Mouse (Mus musculus): ENCODE results near the gene Spred2. TPM values are rescaled to one million over a fixed set of nuclear protein-coding genes. Genes with fewer than 3 reads are reported as not detected.

Spred2 gene
- polyA plus RNA-seq, 1 experiment, result 25.4 TPM

- Histone ChIP-seq H3K4me3 (replicated peaks) (peak overlapping the region; percentile 96), H3K4me1 (peaks cover 61% of the 10 kb centered on the region), H3K27me3 (replicated peaks) (no peaks in the 10 kb centered on the region), H3K9me3 (no peaks in the 10 kb centered on the region), H3K36me3 (replicated peaks; ENCODE audit: low read length) (no peaks in the 10 kb centered on the region)
- TF ChIP-seq GATA1 (IDR thresholded peaks at IDR 0.05; ENCODE audit: borderline replicate concordance, low read length), result no peak
- TF ChIP-seq FLI1 (IDR thresholded peaks at IDR 0.05; ENCODE audit: low read length), result no peak
Measured at GRCm38 (mm10) chr11:19924757-19925148, 578 bp downstream of the Spred2 start.

GRCm38 (mm10) chr11:19925149-19925975, 1.2 kb downstream of the Spred2 start:
- H3K4me3 ChIP-seq (replicated peaks), result peak overlapping the region; percentile 96
- peaks cover 2% of the 10 kb centered on the region for H3K36me3 ChIP-seq (replicated peaks; ENCODE audit: low read length)
- no peaks in the 10 kb centered on the region for H3K9me3 ChIP-seq
- peaks cover 64% of the 10 kb centered on the region for H3K4me1 ChIP-seq
- H3K27me3 ChIP-seq (replicated peaks), result no peaks in the 10 kb centered on the region
- TF ChIP-seq GATA1 (IDR thresholded peaks at IDR 0.05; ENCODE audit: borderline replicate concordance, low read length) (no peak), FLI1 (IDR thresholded peaks at IDR 0.05; ENCODE audit: low read length) (no peak)

- no peaks in the 10 kb centered on the region for H3K9me3 ChIP-seq
- peaks cover 2% of the 10 kb centered on the region for H3K36me3 ChIP-seq (replicated peaks; ENCODE audit: low read length)
- peaks cover 69% of the 10 kb centered on the region for H3K4me1 ChIP-seq
- TF ChIP-seq FLI1 (IDR thresholded peaks at IDR 0.05; ENCODE audit: low read length) (no peak), GATA1 (IDR thresholded peaks at IDR 0.05; ENCODE audit: borderline replicate concordance, low read length) (no peak)
- peak overlapping the region; percentile 96 for H3K4me3 ChIP-seq (replicated peaks)
- H3K27me3 ChIP-seq (replicated peaks), result no peaks in the 10 kb centered on the region
Measured at GRCm38 (mm10) chr11:19925976-19926842, 2.0 kb downstream of the Spred2 start.

GRCm38 (mm10) chr11:19926843-19927120, 2.6 kb downstream of the Spred2 start:
- H3K27me3 ChIP-seq (replicated peaks), result no peaks in the 10 kb centered on the region
- TF ChIP-seq FLI1 (IDR thresholded peaks at IDR 0.05; ENCODE audit: low read length) (no peak), GATA1 (IDR thresholded peaks at IDR 0.05; ENCODE audit: borderline replicate concordance, low read length) (no peak)
- peaks cover 71% of the 10 kb centered on the region for H3K4me1 ChIP-seq
- H3K36me3 ChIP-seq (replicated peaks; ENCODE audit: low read length), result peaks cover 6% of the 10 kb centered on the region
- H3K9me3 ChIP-seq, result no peaks in the 10 kb centered on the region
- peak overlapping the region; percentile 96 for H3K4me3 ChIP-seq (replicated peaks)

- TF ChIP-seq FLI1 (IDR thresholded peaks at IDR 0.05; ENCODE audit: low read length) (no peak), GATA1 (IDR thresholded peaks at IDR 0.05; ENCODE audit: borderline replicate concordance, low read length) (no peak)
- Histone ChIP-seq H3K36me3 (replicated peaks; ENCODE audit: low read length) (peaks cover 18% of the 10 kb centered on the region), H3K4me3 (replicated peaks) (no peak overlapping the region), H3K4me1 (peaks cover 71% of the 10 kb centered on the region), H3K9me3 (no peaks in the 10 kb centered on the region), H3K27me3 (replicated peaks) (no peaks in the 10 kb centered on the region)
Measured at GRCm38 (mm10) chr11:19928633-19929032, 4.5 kb downstream of the Spred2 start.

- Histone ChIP-seq H3K4me3 (replicated peaks) (peak overlapping the region; percentile 51), H3K9me3 (no peaks in the 10 kb centered on the region), H3K36me3 (replicated peaks; ENCODE audit: low read length) (peaks cover 24% of the 10 kb centered on the region), H3K27me3 (replicated peaks) (no peaks in the 10 kb centered on the region), H3K4me1 (peaks cover 72% of the 10 kb centered on the region)
- TF ChIP-seq FLI1 (IDR thresholded peaks at IDR 0.05; ENCODE audit: low read length) (no peak), GATA1 (IDR thresholded peaks at IDR 0.05; ENCODE audit: borderline replicate concordance, low read length) (no peak)
Measured at GRCm38 (mm10) chr11:19929087-19929865, 5.1 kb downstream of the Spred2 start.

GRCm38 (mm10) chr11:19931569-19932230, 7.5 kb downstream of the Spred2 start:
- Histone ChIP-seq H3K4me3 (replicated peaks) (no peak overlapping the region), H3K4me1 (peaks cover 86% of the 10 kb centered on the region), H3K36me3 (replicated peaks; ENCODE audit: low read length) (peaks cover 28% of the 10 kb centered on the region), H3K9me3 (no peaks in the 10 kb centered on the region), H3K27me3 (replicated peaks) (no peaks in the 10 kb centered on the region)
- TF ChIP-seq FLI1 (IDR thresholded peaks at IDR 0.05; ENCODE audit: low read length) (no peak), GATA1 (IDR thresholded peaks at IDR 0.05; ENCODE audit: borderline replicate concordance, low read length) (no peak)

- TF ChIP-seq GATA1 (IDR thresholded peaks at IDR 0.05; ENCODE audit: borderline replicate concordance, low read length), result no peak
- TF ChIP-seq FLI1 (IDR thresholded peaks at IDR 0.05; ENCODE audit: low read length), result no peak
- Histone ChIP-seq H3K9me3 (no peaks in the 10 kb centered on the region), H3K4me1 (peaks cover 86% of the 10 kb centered on the region), H3K27me3 (replicated peaks) (no peaks in the 10 kb centered on the region), H3K36me3 (replicated peaks; ENCODE audit: low read length) (peaks cover 28% of the 10 kb centered on the region), H3K4me3 (replicated peaks) (no peak overlapping the region)
Measured at GRCm38 (mm10) chr11:19932983-19933511, 8.9 kb downstream of the Spred2 start.

Data from megakaryocyte, embryonic 14.5 days (primary cell).